Mouse (Mus musculus): ENCODE measurements around the gene Hoxd3. TPM values are rescaled to one million over a fixed set of nuclear protein-coding genes. Genes with fewer than 3 reads are reported as not detected.

Hoxd3 gene
- total RNA-seq, 1 experiment from 2014 or later: not detected

DNA sequence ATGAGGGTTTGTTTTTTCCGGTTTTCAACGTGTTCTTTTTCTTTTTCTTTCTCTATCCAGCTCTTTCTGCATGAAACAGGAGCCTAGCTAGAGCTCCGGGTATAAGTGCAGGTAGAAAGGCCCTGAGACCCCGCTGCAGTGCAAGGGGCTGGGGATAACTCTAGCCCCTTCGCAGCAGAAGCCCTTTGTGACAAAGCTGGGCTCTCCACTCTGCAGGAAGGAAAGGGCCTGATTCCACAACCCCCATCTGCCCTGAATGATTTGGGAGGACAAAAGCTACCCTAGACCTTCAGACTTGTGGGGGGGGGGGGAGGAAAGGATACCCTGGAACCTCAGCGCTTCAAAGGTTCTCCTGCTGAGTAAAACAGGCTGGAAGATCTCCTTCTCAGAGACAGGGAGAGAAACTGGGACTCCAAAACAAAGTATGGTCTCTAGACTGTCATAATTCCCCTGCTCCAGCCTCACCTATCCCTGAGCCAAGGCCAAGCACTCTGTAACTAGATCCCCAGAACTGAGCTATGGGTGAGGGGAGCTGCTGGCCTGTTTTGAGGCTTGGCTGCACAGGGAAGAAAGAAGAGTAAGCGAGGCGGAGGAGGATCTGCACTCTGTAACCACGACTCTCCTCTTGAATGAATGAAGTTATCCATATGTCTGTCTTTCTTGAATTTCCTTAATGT, 35.2 kb upstream of the Hoxd3 start:
- no peak for ATAC-seq (replicated peaks in 1 of 2; ENCODE audit: insufficient read depth in 1 of 2, low FRiP score in 2 of 2, low TSS enrichment in 1 of 2, low read depth in 1 of 2, poor library complexity in 2 of 2, severe bottlenecking in 2 of 2)

DNA sequence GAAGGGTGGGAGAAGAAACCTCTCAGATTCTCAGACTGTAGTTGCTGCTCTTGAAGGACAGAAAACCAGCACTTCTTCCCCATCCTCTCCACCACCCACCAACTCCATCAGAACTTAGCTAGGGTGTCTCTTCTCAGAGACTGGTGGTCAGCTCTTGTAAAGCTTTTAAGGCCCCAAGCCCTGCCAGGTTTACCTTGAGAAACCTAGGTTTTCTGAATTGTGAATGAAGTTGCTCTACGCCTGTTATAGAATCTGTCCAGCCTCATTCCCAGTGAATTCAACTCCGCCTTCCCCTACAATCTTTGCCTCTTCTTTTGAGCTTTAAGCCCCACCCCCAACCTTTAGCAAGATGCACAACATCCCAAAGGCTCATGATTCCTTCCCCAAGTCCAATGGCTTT, 34.6 kb upstream of the Hoxd3 start:
- ATAC-seq (replicated peaks in 1 of 2; ENCODE audit: insufficient read depth in 1 of 2, low FRiP score in 2 of 2, low TSS enrichment in 1 of 2, low read depth in 1 of 2, poor library complexity in 2 of 2, severe bottlenecking in 2 of 2): no peak

DNA sequence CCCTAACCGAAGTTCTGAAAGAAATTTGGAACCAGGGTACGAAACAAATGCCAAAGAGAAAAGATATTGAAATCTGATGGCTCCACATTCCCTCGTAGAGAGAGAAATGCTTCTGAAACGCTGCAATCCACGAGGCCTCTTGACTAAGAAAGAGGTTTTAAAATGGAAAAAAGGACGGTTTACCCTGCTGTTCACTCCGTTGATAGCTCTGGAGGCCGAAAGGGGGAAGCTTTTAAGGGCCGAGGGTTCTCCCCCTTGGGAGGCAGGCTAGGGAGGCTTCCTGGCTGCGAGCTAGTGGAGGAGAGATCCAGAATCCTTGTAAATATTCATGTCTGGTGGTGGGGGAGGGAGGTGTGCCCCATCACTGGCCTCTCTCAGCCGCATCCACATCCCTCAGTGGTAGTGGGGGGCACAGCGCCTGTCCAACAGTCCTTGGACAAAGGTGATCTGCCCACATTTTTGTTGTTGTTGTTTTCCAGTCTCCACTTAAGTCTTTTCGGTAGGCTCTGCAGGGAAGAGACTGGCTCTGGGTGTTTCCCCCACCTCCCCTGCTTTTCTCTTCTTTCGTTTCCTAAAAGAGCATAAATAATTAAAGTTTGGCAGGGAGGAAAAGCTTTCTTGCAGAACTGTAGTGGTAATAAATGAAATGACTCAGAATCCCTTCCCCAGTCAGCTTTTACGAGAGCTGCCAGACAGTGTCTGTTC, 32.7 kb upstream of the Hoxd3 start, which contains the start of gene Hoxd11:
TSS of gene Hoxd11 (plus strand) at position 667 of the 705 bp plus-strand sequence.
- no peak for ATAC-seq (replicated peaks in 1 of 2; ENCODE audit: insufficient read depth in 1 of 2, low FRiP score in 2 of 2, low TSS enrichment in 1 of 2, low read depth in 1 of 2, poor library complexity in 2 of 2, severe bottlenecking in 2 of 2)

DNA sequence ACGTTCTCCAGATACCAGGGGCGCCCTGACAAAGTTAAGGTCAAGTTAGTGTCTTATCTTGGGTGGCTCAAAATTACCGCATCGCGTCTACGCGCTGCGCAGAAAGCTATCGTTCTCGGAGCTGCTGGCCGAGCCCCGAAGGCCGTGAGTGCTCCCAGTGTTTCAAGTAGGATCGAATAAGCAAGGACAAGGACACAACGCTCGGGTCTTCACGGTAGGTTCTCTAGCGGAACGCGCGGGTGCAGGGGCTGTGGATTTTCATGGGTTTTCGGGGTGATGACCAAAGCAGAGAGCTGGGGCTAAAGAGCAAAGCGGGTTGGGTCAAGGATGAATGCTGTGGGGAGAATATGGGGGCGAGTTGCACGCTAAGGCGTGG, 32.1 kb upstream of the Hoxd3 start:
- ATAC-seq (replicated peaks in 1 of 2; ENCODE audit: insufficient read depth in 1 of 2, low FRiP score in 2 of 2, low TSS enrichment in 1 of 2, low read depth in 1 of 2, poor library complexity in 2 of 2, severe bottlenecking in 2 of 2): no peak

DNA sequence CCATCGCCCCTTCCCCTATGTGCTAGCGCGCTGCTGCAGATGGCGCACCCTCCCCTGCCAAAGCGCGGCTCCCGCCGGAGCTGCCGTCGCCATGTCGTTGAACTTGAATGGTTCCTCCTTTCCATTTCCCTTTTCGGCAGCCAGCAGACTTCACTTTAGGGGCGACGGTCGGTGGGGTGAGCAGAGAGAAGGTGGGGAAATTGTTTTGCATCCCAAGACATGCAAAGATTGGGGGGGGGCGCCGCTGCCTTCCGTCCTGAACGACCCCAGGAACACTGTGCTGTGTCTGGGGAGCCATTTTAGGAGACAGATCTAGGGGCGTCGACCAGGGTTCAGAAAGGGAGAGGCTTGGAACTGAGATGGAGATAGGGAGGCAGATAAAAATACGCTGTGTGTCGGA, 31.7 kb upstream of the Hoxd3 start:
- 0 out of 4 replicates have a peak, but pooled peaks have one; percentile 15 to 49 for ATAC-seq (replicated peaks in 1 of 2; ENCODE audit: insufficient read depth in 1 of 2, low FRiP score in 2 of 2, low TSS enrichment in 1 of 2, low read depth in 1 of 2, poor library complexity in 2 of 2, severe bottlenecking in 2 of 2)

DNA sequence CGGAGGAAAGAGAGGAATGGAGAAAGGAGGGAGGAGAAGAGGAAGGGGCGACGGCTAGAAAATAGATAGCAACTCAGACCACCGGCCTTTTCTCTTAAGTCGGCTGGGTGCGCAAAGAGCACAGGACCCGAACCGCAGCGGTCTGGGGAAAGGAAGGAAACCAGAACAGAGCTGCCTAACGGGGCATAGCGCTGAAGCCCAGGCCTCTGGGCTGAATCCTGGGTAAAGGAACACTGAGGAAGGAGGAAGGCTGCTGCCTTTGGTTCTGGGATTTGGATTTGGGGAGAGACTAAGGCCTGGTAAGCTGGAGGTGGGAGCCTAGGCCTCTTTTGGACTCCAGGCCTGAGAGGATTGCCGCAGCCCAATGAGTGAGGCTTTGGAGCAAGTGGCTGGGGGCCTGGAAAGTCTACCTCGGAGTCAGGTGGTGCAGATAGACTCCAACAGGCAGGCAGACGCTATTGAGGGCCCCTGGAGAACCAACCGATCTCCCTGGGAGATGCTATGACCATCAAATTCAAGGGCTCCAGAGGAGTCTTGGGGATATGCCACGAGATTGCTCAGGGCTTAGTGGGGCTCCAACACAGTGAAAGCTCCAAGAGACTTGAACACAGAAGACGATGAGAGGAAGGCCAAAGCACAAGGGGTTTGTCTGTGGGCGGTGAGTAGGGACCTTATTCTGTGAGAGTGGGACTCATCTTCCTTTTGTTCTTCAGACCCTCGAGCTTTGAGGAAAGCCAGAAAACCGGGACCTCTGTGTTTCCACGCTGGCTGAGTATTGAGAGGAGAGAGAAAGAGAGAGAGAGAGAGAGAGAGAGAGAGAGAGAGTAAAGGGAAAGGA, 30.9 kb upstream of the Hoxd3 start:
- ATAC-seq (replicated peaks in 1 of 2; ENCODE audit: insufficient read depth in 1 of 2, low FRiP score in 2 of 2, low TSS enrichment in 1 of 2, low read depth in 1 of 2, poor library complexity in 2 of 2, severe bottlenecking in 2 of 2): no peak

DNA sequence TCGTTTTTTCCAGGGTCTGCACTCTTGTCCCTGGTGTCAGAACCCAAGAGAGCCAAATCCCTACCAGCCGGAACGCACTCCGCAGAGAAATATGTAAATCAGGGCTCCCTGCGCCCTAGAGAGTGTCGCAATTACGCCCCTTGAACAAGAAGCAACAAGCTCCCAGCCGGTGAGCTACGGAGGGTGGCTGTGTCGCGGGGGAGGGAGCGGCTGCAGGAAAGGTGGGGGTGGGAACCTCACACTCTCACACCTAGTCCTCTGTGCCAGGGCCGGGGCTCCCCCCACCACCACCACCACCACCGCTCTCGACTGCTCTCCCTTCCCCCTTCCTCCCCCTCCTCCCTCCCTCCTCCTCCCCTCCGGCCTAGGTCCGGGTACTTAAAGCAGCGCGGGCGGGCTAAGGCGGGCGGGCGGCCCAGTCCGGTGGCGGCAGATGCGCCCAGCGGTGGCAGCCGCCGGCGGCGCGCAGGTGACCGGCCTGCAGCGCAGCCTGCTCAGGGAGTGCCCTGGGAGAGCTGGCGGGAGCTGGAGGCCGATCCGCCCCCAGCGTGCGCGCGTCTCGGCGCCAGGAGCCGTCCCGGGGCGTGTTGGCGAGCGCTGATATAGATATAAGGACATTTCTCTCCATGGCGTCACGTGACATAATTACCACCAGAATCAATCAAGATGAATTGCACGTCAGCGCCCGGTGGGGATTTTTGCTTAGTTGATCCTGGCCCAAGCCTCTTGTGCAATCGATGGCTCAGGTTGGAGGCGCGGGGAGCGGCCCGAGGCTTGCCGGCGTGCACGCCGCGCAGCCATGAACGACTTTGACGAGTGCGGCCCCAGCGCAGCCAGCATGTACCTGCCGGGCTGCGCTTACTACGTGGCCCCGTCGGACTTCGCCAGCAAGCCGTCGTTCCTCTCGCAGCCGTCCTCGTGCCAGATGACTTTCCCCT, 29.9 kb upstream of the Hoxd3 start:
- ATAC-seq (replicated peaks in 1 of 2; ENCODE audit: insufficient read depth in 1 of 2, low FRiP score in 2 of 2, low TSS enrichment in 1 of 2, low read depth in 1 of 2, poor library complexity in 2 of 2, severe bottlenecking in 2 of 2): no peak

DNA sequence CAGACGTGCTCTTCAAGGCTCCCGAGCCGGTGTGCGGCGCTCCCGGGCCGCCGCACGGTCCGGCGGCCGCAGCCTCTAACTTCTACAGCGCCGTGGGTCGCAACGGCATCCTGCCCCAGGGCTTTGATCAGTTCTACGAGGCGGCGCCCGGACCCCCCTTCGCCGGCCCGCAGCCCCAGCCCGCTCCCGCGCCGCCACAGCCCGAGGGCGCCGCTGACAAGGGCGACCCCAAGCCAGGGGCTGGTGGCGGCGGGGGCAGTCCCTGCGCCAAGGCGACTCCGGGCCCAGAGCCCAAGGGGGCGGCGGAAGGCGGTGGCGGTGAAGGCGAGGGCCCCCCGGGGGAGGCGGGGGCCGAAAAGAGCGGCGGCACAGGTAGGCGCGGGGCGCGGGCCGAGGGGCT, 28.9 kb upstream of the Hoxd3 start:
- ATAC-seq (replicated peaks in 1 of 2; ENCODE audit: insufficient read depth in 1 of 2, low FRiP score in 2 of 2, low TSS enrichment in 1 of 2, low read depth in 1 of 2, poor library complexity in 2 of 2, severe bottlenecking in 2 of 2): no peak

DNA sequence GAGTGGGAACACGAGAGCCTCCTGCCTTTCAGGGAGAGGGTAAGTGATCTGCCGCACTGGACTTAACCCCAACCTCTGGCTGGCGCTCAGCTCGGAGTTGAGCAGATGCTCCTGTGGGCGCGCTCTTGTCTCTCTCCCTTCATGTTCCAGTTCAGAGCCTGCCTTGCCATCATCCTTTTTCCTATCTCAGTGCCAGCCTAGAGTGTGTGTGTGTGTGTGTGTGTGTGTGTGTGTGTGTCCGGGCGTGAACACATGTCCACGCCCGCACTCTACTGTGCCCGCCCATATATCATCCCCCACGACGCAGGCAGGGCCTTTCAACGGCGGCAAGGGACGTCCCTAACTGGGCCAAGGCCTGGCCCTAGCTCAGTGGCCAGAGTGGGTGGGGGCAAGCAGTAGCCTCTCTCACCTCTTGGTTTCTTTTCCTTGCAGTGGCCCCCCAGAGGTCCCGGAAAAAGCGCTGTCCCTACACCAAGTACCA, 28.2 kb upstream of the Hoxd3 start:
- ATAC-seq (replicated peaks in 1 of 2; ENCODE audit: insufficient read depth in 1 of 2, low FRiP score in 2 of 2, low TSS enrichment in 1 of 2, low read depth in 1 of 2, poor library complexity in 2 of 2, severe bottlenecking in 2 of 2): no peak

DNA sequence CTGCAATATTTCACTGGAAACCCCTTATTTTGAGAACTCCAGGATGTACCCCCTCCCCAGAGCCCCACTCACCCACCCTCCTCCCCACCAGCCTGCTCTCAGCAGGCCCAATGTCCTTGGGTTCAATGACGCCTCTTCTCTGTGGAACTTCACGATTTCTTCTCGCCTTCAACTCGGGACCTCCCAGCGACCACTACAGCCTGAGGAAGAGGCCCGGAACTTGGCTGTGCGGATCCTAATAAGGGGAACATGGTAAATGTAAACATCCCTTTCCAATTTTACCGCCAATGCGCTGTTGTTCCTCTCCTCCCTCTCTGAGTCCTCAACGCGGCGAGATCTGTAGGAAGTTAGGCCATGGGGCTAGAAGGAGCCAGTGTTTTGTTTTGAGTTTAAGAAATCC, 27.6 kb upstream of the Hoxd3 start:
- ATAC-seq (replicated peaks in 1 of 2; ENCODE audit: insufficient read depth in 1 of 2, low FRiP score in 2 of 2, low TSS enrichment in 1 of 2, low read depth in 1 of 2, poor library complexity in 2 of 2, severe bottlenecking in 2 of 2): no peak

DNA sequence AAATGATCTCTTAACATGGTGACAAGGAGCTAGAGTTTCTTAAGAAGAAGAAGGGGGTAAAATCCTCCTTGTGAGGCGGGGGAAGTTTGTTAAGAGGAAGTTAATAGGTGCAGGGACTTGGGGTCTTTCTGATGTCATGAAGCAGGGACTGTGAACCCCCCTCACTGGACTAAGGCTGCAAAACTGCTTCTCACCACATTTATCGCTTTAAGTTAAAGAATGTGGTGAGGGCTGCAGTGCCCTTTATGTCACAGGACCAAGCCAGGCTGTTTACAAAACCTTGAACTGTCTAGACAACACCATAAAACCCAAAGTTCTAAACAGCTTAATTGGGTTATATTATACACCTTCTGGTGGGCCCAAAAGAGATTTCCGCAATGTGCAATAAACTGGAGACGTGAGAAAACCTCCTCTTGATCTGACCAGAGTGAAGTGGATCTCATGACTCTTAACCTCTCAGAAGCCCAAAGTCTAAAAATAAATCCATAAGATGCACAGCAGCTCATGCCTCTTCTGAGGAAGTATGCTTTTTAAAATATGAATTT, 26.6 kb upstream of the Hoxd3 start:
- no peak for ATAC-seq (replicated peaks in 1 of 2; ENCODE audit: insufficient read depth in 1 of 2, low FRiP score in 2 of 2, low TSS enrichment in 1 of 2, low read depth in 1 of 2, poor library complexity in 2 of 2, severe bottlenecking in 2 of 2)

DNA sequence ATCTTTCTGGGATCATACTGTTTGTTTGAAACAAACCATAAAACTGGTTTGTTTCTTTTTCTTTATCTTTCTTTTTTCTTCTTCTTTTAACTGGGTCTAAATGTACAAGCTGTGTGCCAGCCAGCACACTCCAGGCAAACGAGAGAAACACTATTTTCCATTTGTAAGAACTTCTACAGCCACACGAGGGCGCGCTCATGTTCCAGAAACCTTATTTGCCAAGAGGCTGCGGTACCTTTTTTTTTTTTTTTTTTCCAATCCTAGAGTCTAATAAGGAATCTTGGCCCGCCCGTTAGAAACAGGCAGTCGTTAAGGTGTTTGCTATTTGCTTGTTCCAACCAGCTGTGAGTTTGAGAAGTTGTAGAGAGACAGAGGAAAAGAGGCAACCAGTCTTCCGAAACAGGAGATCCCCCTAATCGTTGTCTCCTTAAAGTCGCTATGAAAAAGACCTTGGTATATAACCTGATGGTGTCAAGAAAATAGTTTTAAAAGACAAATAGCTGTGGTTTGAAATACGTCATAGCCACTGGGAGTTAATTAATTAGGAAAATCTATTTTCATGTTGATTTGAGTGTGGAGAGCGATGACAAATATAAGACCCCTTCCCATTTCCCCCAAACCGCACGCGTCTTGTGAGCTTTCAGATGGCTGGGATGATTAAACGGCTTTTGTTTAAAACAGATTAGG, 25.3 kb upstream of the Hoxd3 start:
- ATAC-seq (replicated peaks in 1 of 2; ENCODE audit: insufficient read depth in 1 of 2, low FRiP score in 2 of 2, low TSS enrichment in 1 of 2, low read depth in 1 of 2, poor library complexity in 2 of 2, severe bottlenecking in 2 of 2): no peak

DNA sequence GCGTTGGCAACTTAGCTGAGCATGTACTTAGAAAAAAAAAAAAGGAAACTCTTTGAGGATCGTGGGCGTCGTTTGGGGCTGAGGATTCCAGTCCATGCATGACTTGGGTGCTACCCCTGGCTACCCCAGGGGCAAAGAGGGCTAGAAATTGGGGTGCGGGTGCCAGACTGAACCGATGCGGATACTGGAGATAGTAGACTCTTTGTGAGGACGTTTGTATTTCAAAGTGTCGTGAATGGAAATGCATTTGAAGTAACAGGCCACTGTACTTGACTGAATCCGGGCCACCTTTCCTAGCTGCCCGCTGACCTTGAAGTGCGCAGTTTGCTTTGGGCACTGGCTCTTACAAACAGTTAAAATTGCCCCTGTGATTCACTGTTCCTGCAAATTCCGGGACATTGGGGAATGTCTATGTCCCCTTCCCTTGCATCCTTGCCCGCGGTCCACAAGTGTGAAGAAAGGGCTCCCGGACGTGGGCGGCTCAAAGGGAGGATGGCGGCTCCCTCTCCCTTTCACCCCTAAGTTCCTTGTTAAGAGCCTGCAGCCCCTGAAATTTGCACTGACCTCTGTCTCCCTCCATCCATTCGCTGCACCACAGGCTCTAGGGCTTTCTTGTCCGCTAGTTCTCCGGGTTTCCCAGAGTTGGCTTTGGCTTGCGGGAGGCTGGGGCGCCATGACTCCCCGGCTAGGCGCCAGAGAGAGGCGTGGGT, 24.6 kb upstream of the Hoxd3 start:
- no peak for ATAC-seq (replicated peaks in 1 of 2; ENCODE audit: insufficient read depth in 1 of 2, low FRiP score in 2 of 2, low TSS enrichment in 1 of 2, low read depth in 1 of 2, poor library complexity in 2 of 2, severe bottlenecking in 2 of 2)

DNA sequence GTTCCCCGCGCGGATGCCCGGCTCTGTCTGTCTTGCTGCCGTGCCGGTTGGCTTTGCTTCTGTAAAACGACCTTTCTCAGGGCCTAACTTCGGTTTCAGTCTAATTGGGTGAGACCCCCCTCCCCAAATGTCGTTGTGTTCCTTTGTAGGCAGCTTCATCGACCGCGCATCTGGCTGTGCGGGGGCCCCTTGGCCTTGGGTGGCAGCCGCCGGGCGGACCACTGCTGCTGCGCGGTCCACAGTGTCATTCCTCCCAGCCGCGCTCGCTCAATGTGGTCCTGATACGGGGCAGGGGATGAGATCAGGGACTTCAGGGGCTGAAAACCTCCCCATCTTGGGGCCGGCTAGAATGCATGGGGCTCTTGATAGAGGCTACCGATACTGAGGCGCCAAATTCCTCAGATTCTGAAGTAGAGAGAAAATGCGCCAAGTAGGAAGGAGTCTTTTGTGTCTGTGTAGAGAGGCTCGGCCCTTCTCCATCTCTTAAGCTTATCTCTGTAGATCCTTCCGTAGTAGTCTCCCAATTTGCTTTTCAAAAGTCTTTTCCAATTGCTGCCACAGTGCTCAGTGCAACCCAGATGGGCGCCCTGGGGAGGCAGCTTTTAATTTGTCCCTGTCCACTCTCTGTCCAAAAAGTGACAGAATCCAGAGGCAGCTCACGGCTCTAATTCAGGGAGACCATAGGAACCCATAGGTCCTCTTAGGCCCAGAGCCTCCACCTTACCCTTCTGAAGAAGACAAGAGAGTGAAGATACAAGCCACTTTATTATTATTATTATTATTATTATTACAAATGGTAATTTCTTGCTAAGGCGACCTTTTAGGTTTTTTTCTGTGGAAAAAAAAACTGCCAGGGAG, 23.8 kb upstream of the Hoxd3 start:
- ATAC-seq (replicated peaks in 1 of 2; ENCODE audit: insufficient read depth in 1 of 2, low FRiP score in 2 of 2, low TSS enrichment in 1 of 2, low read depth in 1 of 2, poor library complexity in 2 of 2, severe bottlenecking in 2 of 2): no peak
